Mouse (Mus musculus) left cerebral cortex, adult 2 months (tissue): ENCODE results near the gene Dpm2. TPM values are rescaled to one million over a fixed set of nuclear protein-coding genes. Genes with fewer than 3 reads are reported as not detected.

Source experiments
- DNase-seq, 2 experiments: peaks; one replicate each; pipeline ENCODE4 v3.0.0; 2021 to 2022; ENCODE audit warnings: low spot score in 2 of 2, mixed read lengths in 1 of 2; ENCODE audit errors: extremely low spot score in 1 of 2
- H3K27ac ChIP-seq: fragments of 200-600 bp; 2 replicates; pipeline ENCODE4 v1.8.1; 2022
- H3K4me3 ChIP-seq: fragments of 200-600 bp; 2 replicates; pipeline ENCODE4 v1.8.1; 2022
- CTCF ChIP-seq: fragments of 200-600 bp; IDR thresholded peaks from 2 replicates; pipeline ENCODE4 v1.8.1; 2022; ENCODE audit warnings: antibody characterized with exemption, mild to moderate bottlenecking, moderate library complexity
- intact Hi-C: fragments of 180-260 bp; cut with DNase I; formaldehyde crosslinking; loops from one replicate; pipeline ENCODE4 v1.15.1; 2025
- long read RNA-seq, 2 experiments: library from polyadenylated mRNA; stranded (forward); transcript quantifications; one replicate each; pipeline ENCODE4 v2.0.0; 2021; ENCODE audit warnings: borderline mapping rate in 2 of 2
- total RNA-seq, 2 experiments: library from RNA; stranded (reverse); gene quantifications; 2 replicates each; pipeline ENCODE4 v1.2.3; 2021

The Dpm2 gene
- 10 to 100 TPM; 79.4 to 82.6 TPM for total RNA-seq
- long read RNA-seq, experiment 1, transcript Dpm2-201 (4 exons, 869 nt) = major isoform, 19 of 53 reads
- long read RNA-seq, experiment 1, transcript Dpm2-202 (3 exons, 655 nt) = minor isoform, 5 of 53 reads
- long read RNA-seq, experiment 1, partial matches to known transcripts = 7 of 53 reads
- long read RNA-seq, experiment 1, other reads (novel, unspliced or antisense) = 20 of 53 reads
- long read RNA-seq, experiment 2, transcript Dpm2-201 (4 exons, 869 nt) = major isoform, 21 of 52 reads
- long read RNA-seq, experiment 2, partial matches to known transcripts = 8 of 52 reads
- long read RNA-seq, experiment 2, other reads (novel, unspliced or antisense) = 15 of 52 reads

DNA sequence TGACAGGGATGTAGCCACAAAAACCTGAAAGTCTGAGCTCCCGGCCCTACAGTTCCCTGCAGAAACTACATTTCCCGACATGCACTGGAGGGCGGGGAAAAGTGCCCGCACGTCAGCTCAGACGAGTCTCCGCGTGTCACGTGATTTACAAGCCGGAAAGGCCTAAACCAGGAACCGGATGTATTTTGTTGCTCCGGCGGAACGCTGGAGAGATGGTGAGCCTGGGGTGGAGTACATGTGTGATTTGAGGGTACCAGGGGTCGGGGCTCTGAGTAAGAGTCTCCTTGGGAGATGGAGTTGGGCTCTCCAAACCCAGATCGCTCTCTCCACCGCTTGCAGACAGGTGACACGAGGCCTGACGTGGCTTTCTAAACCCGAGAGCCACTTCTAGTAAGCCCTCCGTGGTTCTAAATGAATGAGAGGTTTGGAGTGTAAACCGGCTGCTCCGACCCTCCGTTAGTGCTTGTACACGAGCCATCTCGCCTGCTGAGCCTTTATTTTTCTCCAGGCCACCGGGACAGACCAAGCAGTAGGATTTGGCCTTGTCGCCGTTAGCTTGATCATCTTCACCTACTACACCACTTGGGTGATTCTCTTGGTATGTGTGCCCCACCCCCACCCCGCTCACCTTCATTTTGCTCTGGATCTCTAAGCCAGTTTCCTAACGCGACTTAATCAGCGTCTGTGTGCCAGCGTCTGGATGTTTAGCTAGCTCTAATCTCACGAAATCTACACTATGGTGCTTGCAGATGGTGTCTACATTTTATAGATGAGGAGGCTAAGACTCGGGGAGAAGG lies at the start of gene Dpm2:
TSS of gene Dpm2 (plus strand) at position 161 of the 797 bp plus-strand sequence.
- DNase-seq = peak; percentile 88 to 90
- intact Hi-C loops = no loop called here
- peak; percentile 16 for TF ChIP-seq CTCF
- Histone ChIP-seq H3K27ac (peak within 1 kb of the TSS; percentile 93), H3K4me3 (peak within 1 kb of the TSS; percentile 66)

- Histone ChIP-seq H3K27ac (no peak overlapping the region), H3K4me3 (no peak overlapping the region)
- no peak for TF ChIP-seq CTCF
- no peak for DNase-seq
- intact Hi-C loops = no loop called here
These were observed 46.1 kb upstream of the Dpm2 start for GRCm38 (mm10) chr2:32524536-32525031.

- no peak for DNase-seq
- no peak overlapping the region for H3K4me3 ChIP-seq
- no peak overlapping the region for H3K27ac ChIP-seq
- TF ChIP-seq CTCF = no peak
- intact Hi-C loops = no loop called here
These were observed 44.8 kb upstream of the Dpm2 start for GRCm38 (mm10) chr2:32525816-32526215.

GRCm38 (mm10) chr2:32527468-32527966 lies 43.1 kb upstream of the Dpm2 start:
- no peak for TF ChIP-seq CTCF
- H3K4me3 ChIP-seq = no peak overlapping the region
- intact Hi-C loops = no loop called here
- DNase-seq = no peak
- H3K27ac ChIP-seq = no peak overlapping the region

DNA sequence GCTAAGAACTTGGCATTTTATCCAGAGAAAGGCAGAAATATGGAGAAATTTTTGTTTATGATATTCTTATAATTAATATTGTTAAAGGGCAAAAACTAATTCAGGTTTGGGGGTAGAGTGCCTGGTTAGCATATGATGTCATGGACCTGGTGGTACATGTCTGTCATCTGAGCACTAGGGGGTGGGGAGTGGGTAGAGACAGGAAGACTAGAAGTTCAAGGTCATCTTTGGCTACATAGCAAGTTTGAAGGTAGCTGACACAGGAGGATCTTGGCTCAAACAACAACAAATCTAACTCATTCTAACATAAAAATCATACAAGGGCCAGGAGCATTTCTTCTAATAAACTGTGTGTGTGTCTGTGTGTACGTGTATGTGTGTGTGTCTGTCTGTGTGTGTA lies 42.3 kb upstream of the Dpm2 start:
- no peak for DNase-seq
- Histone ChIP-seq H3K4me3 (no peak overlapping the region), H3K27ac (no peak overlapping the region)
- no peak for TF ChIP-seq CTCF
- intact Hi-C loops = no loop called here

- TF ChIP-seq CTCF = no peak
- DNase-seq = no peak
- intact Hi-C loops = no loop called here
- Histone ChIP-seq H3K27ac (no peak overlapping the region), H3K4me3 (no peak overlapping the region)
These were observed 40.2 kb upstream of the Dpm2 start for GRCm38 (mm10) chr2:32530479-32530878.

GRCm38 (mm10) chr2:32533163-32533562 lies 37.5 kb upstream of the Dpm2 start:
- no peak overlapping the region for H3K27ac ChIP-seq
- no peak for TF ChIP-seq CTCF
- no peak overlapping the region for H3K4me3 ChIP-seq
- intact Hi-C loops = no loop called here
- no peak for DNase-seq

DNA sequence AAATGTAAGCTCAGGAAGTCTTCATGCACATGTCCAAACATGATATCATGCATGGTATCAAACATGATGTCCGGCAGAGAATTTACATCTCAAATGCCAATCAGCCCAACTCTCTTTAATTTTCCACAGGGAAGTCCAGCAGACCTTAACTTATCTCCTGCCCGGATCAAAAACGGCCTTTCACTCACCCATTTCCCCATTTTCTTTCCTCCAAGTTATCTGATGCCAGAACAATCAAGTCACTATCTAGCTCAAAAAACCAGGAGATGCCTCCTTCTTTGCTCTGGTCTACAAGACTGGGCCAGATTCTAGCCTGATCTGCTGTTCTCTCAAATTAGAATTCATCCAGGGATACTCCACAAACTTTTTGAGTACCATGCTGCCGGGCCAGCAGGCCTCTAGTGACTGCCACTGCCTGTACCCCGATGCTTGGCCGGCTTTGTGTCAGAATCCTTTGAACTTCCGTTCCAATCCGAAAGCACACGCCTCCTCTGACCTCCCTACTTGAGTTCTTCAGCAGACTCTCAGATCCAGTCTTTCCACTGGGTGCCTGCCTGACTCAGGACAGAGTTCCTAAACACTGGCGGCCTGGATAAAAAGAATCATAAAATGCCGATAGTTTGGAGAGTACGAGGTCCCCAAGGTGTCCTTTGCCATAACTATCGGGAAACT lies 36.5 kb upstream of the Dpm2 start:
- intact Hi-C loops = loop anchor here (2.0 kb wide), 1 partner anchor 47 kb away; no protein-coding TSS in a partner anchor
- TF ChIP-seq CTCF = no peak
- H3K27ac ChIP-seq = peak overlapping the region; percentile 88
- no peak for DNase-seq
- peak overlapping the region; percentile 94 for H3K4me3 ChIP-seq

DNA sequence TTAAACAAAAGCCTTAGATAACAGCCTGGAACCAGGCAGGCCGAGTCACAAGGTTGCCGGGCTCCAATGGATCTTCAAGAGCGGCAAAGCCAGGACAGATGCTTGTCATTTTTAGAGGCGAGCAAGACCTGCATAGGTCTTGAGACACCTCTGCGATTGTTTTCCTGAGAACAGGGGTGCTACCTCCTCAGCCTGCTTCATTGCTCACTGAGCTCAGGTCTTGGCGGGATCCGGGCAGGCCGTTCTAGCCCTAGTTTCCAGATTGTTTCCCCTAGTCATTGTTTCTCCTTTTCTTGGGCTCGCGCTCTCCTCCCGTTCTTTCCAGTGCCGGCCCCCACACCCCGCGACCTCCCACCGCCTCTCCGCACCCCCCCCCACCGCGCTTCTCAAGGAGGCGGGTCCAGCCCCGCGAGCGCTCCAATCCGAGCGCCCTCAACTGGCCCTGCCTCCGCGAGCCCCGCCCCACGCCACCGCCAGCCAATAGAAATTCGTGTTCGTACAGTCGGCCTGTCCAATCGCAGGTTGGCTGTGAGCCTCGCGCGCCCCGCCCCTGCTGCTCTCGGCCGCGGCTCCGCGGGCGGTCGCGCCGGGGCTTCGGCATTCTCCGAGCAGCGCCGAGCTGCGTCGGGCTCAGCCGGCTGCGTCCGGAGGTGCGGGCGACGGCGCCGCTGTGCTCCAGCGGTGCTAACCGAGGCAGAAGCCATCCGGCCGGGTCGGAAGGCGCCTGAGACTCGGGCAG lies 35.8 kb upstream of the Dpm2 start, which contains the start of gene Fam102a:
TSS of gene Fam102a (plus strand) at position 600 of the 739 bp plus-strand sequence.
- DNase-seq = peak; percentile 99
- peak within 1 kb of the TSS; percentile 97 for H3K27ac ChIP-seq
- TF ChIP-seq CTCF = no peak
- intact Hi-C loops = loop anchor here (1.0 to 2.0 kb wide), 2 partner anchors 31 to 48 kb away; no protein-coding TSS in a partner anchor
- peak within 1 kb of the TSS; percentile 94 for H3K4me3 ChIP-seq

- Histone ChIP-seq H3K4me3 (peak overlapping the region; percentile 94), H3K27ac (peak overlapping the region; percentile 97)
- peak; percentile 61 to 63 for DNase-seq
- intact Hi-C loops = loop anchor here (1.0 to 2.0 kb wide), 2 partner anchors 31 to 49 kb away; no protein-coding TSS in a partner anchor
- no peak for TF ChIP-seq CTCF
These were observed 35.1 kb upstream of the Dpm2 start for GRCm38 (mm10) chr2:32535501-32535991.
